Comparison of ENCODE assay signal across 9 mouse cellular contexts in the genomic region with DNA sequence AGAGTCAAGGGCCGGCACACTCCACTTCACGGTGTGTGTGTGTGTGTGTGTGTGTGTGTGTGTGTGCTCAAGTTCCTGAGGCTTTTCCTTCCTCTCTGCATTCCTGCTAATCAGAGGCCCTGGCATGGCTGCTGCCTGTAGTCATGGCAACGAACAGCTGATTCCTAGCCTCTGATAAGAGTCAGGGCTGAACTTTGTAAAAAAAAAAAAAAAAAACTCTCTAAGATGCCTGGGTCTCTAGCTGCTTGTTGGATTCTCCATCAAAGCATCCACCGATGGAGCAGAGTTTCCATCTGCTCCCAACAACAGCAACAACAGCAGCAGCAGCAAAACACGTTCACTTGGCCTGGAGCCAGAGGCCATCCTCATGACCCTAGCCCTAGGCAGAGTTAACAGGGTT.
A peak's percentile ranks its signal among the peaks of the same experiment; 100 is the strongest.
DNase-seq lines count a peak whose midpoint lies in the region; ATAC-seq lines count a peak whose summit lies in the region.
"Had no signal": no experiment of that assay in that cellular context is flagged by ENCODE, and none has a peak within 500 bp of the region (broad histone marks: within the 10 kb centered on the region; RNA-seq: fewer than 3 reads in every experiment).

No protein-coding gene starts in this region.

- no peak overlapping the region for H3K27ac ChIP-seq in limb, embryonic 13.5 days
- H3K27ac ChIP-seq in neural tube, embryonic 14.5 days (ENCODE audit: low read depth, low read length), result no peak overlapping the region

- peaks cover 10% of the 10 kb centered on the region; the same call in 1 of the 2 replicates for H3K4me1 ChIP-seq in limb, embryonic 13.5 days
- H3K4me1 ChIP-seq in neural tube, embryonic 14.5 days (ENCODE audit: control insufficient read depth, insufficient read depth, low read length), result peaks cover 4% of the 10 kb centered on the region

- no peaks in the 10 kb centered on the region for H3K9me3 ChIP-seq in limb, embryonic 13.5 days
- no peaks in the 10 kb centered on the region for H3K9me3 ChIP-seq in neural tube, embryonic 14.5 days (ENCODE audit: control insufficient read depth, low read length)

- intact Hi-C loops in heart, postnatal 36 days (cut with DNase I), result no loop called here

- ATAC-seq in limb, embryonic 13.5 days (ENCODE audit: low FRiP score, low read depth), result peak; percentile 59; the same call in 1 of the 2 replicates
- peak; percentile 63 for ATAC-seq in neural tube, embryonic 14.5 days (ENCODE audit: low read depth)
- ATAC-seq in activated CD4-positive, CD25-positive, alpha-beta regulatory T cell, adult 4 months, result no peak

- H3K4me2 ChIP-seq in limb, embryonic 13.5 days (replicated peaks), result no peak overlapping the region
- H3K4me2 ChIP-seq in neural tube, embryonic 14.5 days (ENCODE audit: low read depth, low read length), result no peak overlapping the region

- DNase-seq in Muller cell, postnatal 12 days (ENCODE audit: inconsistent ontology term), result peak; percentile 69
- DNase-seq in embryo, embryonic 11.5 days (ENCODE audit: low read depth, low spot score), result peak; percentile 36
- DNase-seq in heart, postnatal 36 days, result peak; percentile 7 to 8
- no peak for DNase-seq in cerebellum, adult 9-10 months
- no peak for DNase-seq in gastrocnemius, adult 18-20 months (ENCODE audit: low spot score)

- H3K9ac ChIP-seq in limb, embryonic 13.5 days, result no peak overlapping the region
- no peak overlapping the region for H3K9ac ChIP-seq in neural tube, embryonic 14.5 days (replicated peaks; ENCODE audit: low read depth, low read length)

- H3K27me3 ChIP-seq in limb, embryonic 13.5 days, result 0 out of 2 replicates have a peak, but pooled peaks cover 6% of the 10 kb centered on the region
- no peaks in the 10 kb centered on the region for H3K27me3 ChIP-seq in neural tube, embryonic 14.5 days (ENCODE audit: control insufficient read depth, insufficient read depth, low read length)

- H3K4me3 ChIP-seq in limb, embryonic 13.5 days, result no peak overlapping the region
- no peak overlapping the region for H3K4me3 ChIP-seq in neural tube, embryonic 14.5 days (ENCODE audit: low read depth, low read length)

- no peaks in the 10 kb centered on the region for H3K36me3 ChIP-seq in limb, embryonic 13.5 days
- no peaks in the 10 kb centered on the region for H3K36me3 ChIP-seq in neural tube, embryonic 14.5 days (ENCODE audit: control insufficient read depth, insufficient read depth, low read length)
- H3K36me3 ChIP-seq: G1E had no signal

- 20% methylated on average over 5 of the region's 5 CpGs for WGBS in limb, embryonic 13.5 days
- 25% methylated on average over 5 of the region's 5 CpGs for WGBS in neural tube, embryonic 14.5 days

Comparison
In these comparisons a context has a peak if more than half of its experiments do, and no peak if none do; other contexts are left out.
1. DNase-seq: peak in Muller cell, postnatal 12 days (single experiment), embryo, embryonic 11.5 days (single experiment) and heart, postnatal 36 days (2 of 2); none in cerebellum, adult 9-10 months (single experiment) and gastrocnemius, adult 18-20 months (single experiment).